Mouse (Mus musculus) forebrain, embryonic 15.5 days (tissue): ENCODE data around the gene Arhgap42. TPM values are rescaled to one million over a fixed set of nuclear protein-coding genes. Genes with fewer than 3 reads are reported as not detected.

ENCODE experiments used
- ATAC-seq: fragments of 200-750 bp; cut with Nextera tagmentation; replicated peaks from 2 replicates; pipeline ENCODE4 v1.8.0; 2017; ENCODE audit warnings: mild to moderate bottlenecking, moderate TSS enrichment, moderate library complexity
- H3K27ac ChIP-seq: fragments of 300-500 bp; sonication (generic); replicated peaks from 2 replicates; pipeline ENCODE4 v1.5.1; 2015; ENCODE audit warnings: mild to moderate bottlenecking, inconsistent platforms
- H3K27me3 ChIP-seq: fragments of 300-500 bp; sonication (generic); 2 replicates; pipeline ENCODE4 v1.6.1; 2015; ENCODE audit warnings: inconsistent platforms
- H3K36me3 ChIP-seq: fragments of 300-500 bp; sonication (generic); 2 replicates; pipeline ENCODE4 v1.6.1; 2015; ENCODE audit warnings: mild to moderate bottlenecking, inconsistent platforms
- H3K4me1 ChIP-seq: fragments of 300-500 bp; sonication (generic); 2 replicates; pipeline ENCODE4 v1.6.1; 2015; ENCODE audit warnings: inconsistent platforms
- H3K4me2 ChIP-seq: fragments of 300-500 bp; sonication (generic); replicated peaks from 2 replicates; pipeline ENCODE4 v1.6.1; 2015; ENCODE audit warnings: mild to moderate bottlenecking, inconsistent platforms
- H3K4me3 ChIP-seq: fragments of 300-500 bp; sonication (generic); 2 replicates; pipeline ENCODE4 v1.5.1; 2015; ENCODE audit warnings: mild to moderate bottlenecking, inconsistent platforms
- H3K9ac ChIP-seq: fragments of 300-500 bp; sonication (generic); replicated peaks from 2 replicates; pipeline ENCODE4 v1.6.1; 2015; ENCODE audit warnings: mild to moderate bottlenecking, inconsistent platforms
- H3K9me3 ChIP-seq: fragments of 300-500 bp; sonication (generic); 2 replicates; pipeline ENCODE4 v1.6.1; 2016; ENCODE audit warnings: inconsistent platforms
- WGBS: fragments of 180-500 bp; shearing (Covaris S2); methylation state at CpG from one replicate; pipeline ENCODE4 v1.1.7; 2015; ENCODE audit warnings: mixed read lengths; 5-methylcytosine and 5-hydroxymethylcytosine counted together
- polyA plus RNA-seq: library from polyadenylated mRNA; unstranded; fragments of >200 nt; fragmentation: Nextera tagmentation; extraction: Ambion mirVana; gene quantifications from 2 replicates; pipeline ENCODE4 v1.2.1, GENCODE M21; 2015

Arhgap42 gene
- polyA plus RNA-seq, 1 experiment from 2014 or later: 22.7 TPM

DNA sequence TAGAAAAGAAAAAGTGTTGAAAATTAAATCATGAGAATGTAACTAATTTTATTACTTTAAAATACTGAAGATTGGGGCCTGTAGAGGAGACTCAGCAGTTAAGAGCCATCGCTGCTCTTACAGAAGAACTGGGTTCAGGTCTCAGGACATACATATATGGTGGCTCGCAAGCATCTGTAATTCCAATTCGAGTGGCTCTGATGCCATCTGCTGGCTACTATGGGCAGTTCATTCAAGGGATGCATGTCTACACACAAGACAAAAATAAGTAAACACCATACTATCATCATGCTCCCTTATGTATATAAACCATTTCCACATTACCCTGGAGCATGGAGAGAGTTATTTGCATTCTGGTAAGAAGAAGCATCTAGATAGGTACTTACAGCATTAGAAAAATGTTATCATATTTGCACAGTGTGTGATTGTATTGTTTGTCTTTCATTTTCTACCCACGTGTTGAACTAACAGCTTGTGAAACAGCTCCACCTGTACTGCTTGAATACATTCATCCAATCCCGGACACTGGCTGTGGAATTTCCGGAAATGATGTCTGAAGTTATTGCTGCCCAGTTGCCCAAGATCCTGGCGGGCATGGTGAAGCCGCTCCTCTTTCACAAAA lies 274.3 kb downstream of the Arhgap42 start:
- WGBS: 70% methylated on average over 8 of the region's 8 CpGs
- no peaks in the 10 kb centered on the region for H3K27me3 ChIP-seq
- H3K27ac ChIP-seq: no peak overlapping the region
- H3K4me1 ChIP-seq: no peaks in the 10 kb centered on the region
- no peaks in the 10 kb centered on the region for H3K36me3 ChIP-seq
- H3K4me3 ChIP-seq: no peak overlapping the region
- no peak overlapping the region for H3K4me2 ChIP-seq
- H3K9me3 ChIP-seq: no peaks in the 10 kb centered on the region
- H3K9ac ChIP-seq: no peak overlapping the region
- no peak; the same call in 1 of the 2 replicates for ATAC-seq

DNA sequence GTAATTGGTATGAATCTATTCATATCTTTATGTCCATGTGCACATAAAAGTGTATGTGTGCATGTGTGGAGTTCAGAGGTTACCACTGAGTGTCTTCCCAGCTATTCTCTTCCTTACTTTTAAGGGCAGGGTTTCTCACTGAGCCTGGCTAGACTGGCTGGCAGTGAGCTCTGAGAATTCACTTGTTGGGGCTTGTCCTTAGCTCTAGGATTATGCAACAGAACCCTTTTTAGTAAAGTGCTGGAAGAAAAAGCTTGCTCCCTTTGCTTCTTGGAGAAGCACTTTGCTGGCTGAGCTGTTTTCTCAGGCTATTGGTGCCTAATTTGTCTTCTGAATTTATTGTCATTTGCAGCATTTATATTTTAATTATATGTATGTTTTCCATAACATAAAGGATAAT lies 285.6 kb downstream of the Arhgap42 start:
- Histone ChIP-seq H3K27me3 (no peaks in the 10 kb centered on the region), H3K36me3 (no peaks in the 10 kb centered on the region), H3K9ac (no peak overlapping the region), H3K4me1 (no peaks in the 10 kb centered on the region), H3K9me3 (no peaks in the 10 kb centered on the region), H3K4me2 (no peak overlapping the region), H3K4me3 (no peak overlapping the region), H3K27ac (no peak overlapping the region)
- no peak for ATAC-seq
